Mouse (Mus musculus) lung, postnatal 25 days (tissue): ENCODE results near the gene Magel2.

Experiments
- DNase-seq: peaks from one replicate; pipeline ENCODE4 v3.0.0; 2022; ENCODE audit warnings: low spot score

The Magel2 gene

GRCm38 (mm10) chr7:62376510-62377304 is at the start of gene Magel2:
TSS of gene Magel2 (plus strand) at chr7:62377010.
- DNase-seq = no peak

- no peak for DNase-seq
These were observed 31.4 kb upstream of the Magel2 start for GRCm38 (mm10) chr7:62345411-62345810.

GRCm38 (mm10) chr7:62346269-62346668 is 30.5 kb upstream of the Magel2 start, which contains the start of gene Ndn:
TSS of gene Ndn (plus strand) at chr7:62346569.
- DNase-seq = no peak

- DNase-seq = peak; percentile 44
These were observed 28.6 kb upstream of the Magel2 start for GRCm38 (mm10) chr7:62348106-62348803.

- no peak for DNase-seq
These were observed 28.0 kb upstream of the Magel2 start for GRCm38 (mm10) chr7:62348804-62349190.

DNA sequence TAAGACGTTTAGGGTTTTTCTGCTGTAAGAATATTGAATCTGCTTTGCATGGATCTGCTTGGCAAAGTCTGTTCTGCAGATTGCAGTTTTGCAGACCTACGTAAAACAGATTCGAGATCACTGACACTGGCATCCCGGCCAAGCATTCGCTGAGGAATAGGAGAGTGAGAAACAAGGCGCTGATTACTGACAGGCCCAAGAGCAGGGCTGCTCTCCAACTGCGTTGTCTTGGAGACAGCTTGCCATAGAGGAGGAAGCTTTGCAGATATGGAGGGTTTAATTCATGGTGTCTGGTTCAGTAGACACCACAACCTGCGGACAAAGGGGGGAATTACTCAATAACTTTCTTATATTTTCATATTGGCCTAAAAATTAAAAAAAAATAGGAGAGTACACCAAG is 25.5 kb upstream of the Magel2 start:
- DNase-seq = no peak

GRCm38 (mm10) chr7:62365039-62365636 is 11.7 kb upstream of the Magel2 start:
- DNase-seq = no peak

- no peak for DNase-seq
These were observed 10.1 kb upstream of the Magel2 start for GRCm38 (mm10) chr7:62366730-62367129.

- DNase-seq = peak; percentile 5
These were observed 1.2 kb upstream of the Magel2 start for GRCm38 (mm10) chr7:62375658-62376057.

DNA sequence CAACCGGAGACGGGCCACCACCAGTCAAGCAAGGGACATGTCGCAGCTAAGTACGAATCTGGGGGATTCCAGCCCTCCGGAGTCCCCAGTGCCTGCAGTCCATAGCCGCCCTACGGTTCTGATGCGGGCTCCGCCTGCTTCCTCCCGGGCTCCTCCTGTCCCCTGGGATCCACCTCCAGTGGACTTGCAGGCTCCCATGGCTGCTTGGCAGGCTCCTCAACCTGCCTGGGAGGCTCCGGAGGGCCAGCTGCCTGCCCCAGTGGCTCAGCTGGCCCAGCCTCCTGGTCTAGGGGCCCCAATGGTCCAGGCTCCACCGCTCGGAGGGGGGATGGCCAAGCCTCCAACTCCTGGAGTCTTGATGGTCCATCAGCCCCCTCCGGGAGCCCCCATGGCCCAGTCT is 503 bp downstream of the Magel2 start:
- DNase-seq = no peak

DNA sequence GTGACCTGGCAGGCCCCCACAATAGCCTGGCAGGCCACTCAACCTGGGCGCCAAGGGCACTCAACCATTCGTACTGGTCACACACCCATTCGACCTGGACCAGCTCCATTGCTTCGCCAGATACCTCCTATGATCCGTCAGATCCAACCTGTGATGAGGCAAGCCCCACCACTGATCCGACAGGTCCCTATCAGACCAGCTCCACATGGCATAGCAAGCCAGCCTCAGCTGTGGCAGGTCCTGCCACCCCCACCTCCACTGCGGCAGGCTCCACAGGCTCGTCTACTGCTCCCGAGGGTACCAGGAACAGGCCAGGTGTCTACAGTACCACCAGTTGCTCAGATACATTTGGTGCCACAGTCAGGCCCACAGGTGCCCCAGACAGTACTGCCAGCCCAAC is 1.7 kb downstream of the Magel2 start:
- no peak for DNase-seq

GRCm38 (mm10) chr7:62382391-62382790 is 5.6 kb downstream of the Magel2 start:
- DNase-seq = peak; percentile 6

DNA sequence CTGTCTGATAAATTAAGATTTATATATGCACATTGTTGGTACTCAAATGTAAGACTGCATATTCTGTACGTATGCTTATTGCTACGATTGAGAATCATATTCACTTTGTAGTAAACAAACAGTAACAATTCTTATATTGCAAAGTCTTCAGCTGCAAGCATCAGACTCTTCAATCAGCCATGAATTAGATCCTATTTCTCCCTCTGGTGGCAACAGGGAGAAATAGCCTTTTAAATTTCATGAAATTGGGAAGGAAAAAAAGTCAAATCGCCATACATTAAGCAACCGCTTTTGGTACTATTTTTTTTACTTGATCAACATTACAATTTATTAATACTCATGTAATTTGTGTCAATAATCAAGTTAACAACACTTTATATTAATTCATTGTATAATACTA is 11.5 kb downstream of the Magel2 start:
- no peak for DNase-seq

GRCm38 (mm10) chr7:62392202-62392601 is 15.4 kb downstream of the Magel2 start:
- DNase-seq = no peak

- no peak for DNase-seq
These were observed 29.8 kb downstream of the Magel2 start for GRCm38 (mm10) chr7:62406573-62407050.

DNA sequence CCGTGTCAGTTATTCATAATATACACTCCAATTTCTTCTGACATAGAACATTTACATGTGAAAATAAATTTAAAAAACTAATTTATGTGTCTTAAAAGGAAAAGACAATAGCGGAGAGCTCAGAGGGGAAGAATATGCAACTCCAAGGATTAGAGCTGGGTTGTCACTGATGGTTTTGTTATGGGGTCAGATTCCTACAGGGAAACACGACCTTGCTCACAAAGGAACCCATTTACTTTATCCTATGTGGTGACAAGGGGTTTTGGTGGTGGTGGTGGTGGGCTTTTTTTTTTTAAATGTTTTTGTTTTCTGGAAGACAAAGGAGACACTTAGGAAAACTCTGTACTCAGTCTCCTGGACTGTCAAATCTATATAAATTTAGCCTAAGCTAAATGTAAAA is 31.0 kb downstream of the Magel2 start:
- DNase-seq = no peak

DNA sequence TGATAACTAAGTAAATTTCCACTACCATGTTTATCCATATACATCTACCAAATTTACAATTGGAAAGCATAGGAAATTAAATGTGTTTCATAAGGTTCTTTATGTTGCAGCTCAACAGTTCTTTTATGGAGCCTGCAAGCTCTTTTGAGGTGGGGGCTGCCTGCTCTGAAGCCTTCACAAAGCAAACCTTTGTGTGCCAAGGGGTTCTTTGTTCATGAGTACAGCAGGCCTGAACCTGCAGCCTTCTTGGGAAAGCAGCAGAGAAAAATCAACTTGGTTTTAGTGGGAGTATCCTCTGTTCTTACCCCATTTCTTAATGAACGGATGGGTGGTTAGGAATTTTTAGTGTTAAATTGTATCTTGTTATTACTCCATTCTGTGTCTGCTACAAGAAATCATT is 38.4 kb downstream of the Magel2 start:
- DNase-seq = no peak

- no peak for DNase-seq
These were observed 39.4 kb downstream of the Magel2 start for GRCm38 (mm10) chr7:62416173-62416572.

- no peak for DNase-seq
These were observed 41.5 kb downstream of the Magel2 start for GRCm38 (mm10) chr7:62418346-62418745.

- no peak for DNase-seq
These were observed 42.3 kb downstream of the Magel2 start for GRCm38 (mm10) chr7:62419105-62419492.

DNA sequence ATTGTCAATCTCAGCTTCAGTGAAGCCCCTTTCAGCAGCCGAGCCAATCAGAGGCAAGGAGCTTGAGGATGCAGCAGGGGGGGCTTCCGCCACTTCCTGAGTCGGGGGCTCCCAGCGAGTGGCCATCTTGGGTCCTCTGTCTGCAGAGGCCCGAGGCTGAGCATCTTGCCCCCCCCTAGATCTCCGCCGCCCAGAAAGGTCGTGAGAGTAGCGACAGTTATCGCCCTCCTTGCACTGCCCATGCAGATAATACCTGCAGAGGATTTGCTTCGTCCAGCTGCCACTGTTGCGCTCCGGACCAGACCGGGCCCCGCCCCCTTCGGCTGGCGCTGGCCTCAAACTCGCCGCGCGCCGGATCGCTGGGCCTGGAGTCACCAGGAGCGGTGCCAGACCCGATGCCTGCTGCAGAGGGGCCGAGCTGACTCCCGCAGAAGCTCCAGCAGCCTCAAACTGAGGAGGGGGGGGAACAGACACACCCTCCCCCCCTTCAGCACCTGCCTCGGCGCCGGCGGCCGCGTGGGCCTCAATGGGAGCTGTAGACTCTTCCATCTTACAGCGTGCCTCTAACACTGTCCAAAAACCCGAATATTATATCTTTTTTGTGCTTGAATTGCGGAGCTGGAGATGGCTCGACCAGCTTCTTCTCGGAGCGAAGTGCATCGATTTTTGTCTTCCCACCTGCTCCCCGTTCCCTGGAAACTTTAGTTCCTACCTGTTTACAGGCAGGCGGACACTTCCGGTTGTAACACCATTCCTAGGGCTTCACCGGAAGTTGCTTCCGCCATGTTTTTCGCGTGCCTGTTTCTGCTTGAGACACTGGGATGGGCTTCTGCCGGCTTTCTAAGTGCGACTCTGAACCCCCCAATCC is 42.9 kb downstream of the Magel2 start, which contains the start of gene Mkrn3:
Gene Mkrn3 (minus strand): TSS at position 647 of the 868 bp plus-strand sequence.
- peak; percentile 73 for DNase-seq

- DNase-seq = no peak
These were observed 43.8 kb downstream of the Magel2 start for GRCm38 (mm10) chr7:62420566-62420965.
